Mouse (Mus musculus) midbrain, embryonic 11.5 days (tissue): ENCODE results near the gene Rnf41. TPM values are rescaled to one million over a fixed set of nuclear protein-coding genes. Genes with fewer than 3 reads are reported as not detected.

Experiments
- ATAC-seq: fragments of 200-750 bp; cut with Nextera tagmentation; 2 replicates; pipeline ENCODE4 v1.8.0; 2017; ENCODE audit warnings: moderate TSS enrichment, moderate library complexity; ENCODE audit not compliant: low FRiP score
- DNase-seq: peaks from one replicate; pipeline ENCODE4 v3.0.0; 2015; ENCODE audit warnings: low spot score; ENCODE audit errors: missing footprints
- H3K27ac ChIP-seq: fragments of 300-500 bp; sonication (generic); 2 replicates; pipeline ENCODE4 v1.5.1; 2014; ENCODE audit warnings: low read depth, low read length
- H3K27me3 ChIP-seq: fragments of 300-500 bp; sonication (generic); 2 replicates; pipeline ENCODE4 v1.6.1; 2014; ENCODE audit warnings: mild to moderate bottlenecking, low read length, moderate library complexity, mixed read lengths; ENCODE audit not compliant: control insufficient read depth, insufficient read depth
- H3K36me3 ChIP-seq: fragments of 300-500 bp; sonication (generic); 2 replicates; pipeline ENCODE4 v1.6.1; 2014; ENCODE audit warnings: mild to moderate bottlenecking, low read length, moderate library complexity, mixed read lengths; ENCODE audit not compliant: control insufficient read depth, insufficient read depth
- H3K4me1 ChIP-seq: fragments of 300-500 bp; sonication (generic); 2 replicates; pipeline ENCODE4 v1.6.1; 2014; ENCODE audit warnings: low read length; ENCODE audit not compliant: control insufficient read depth, insufficient read depth
- H3K4me2 ChIP-seq: fragments of 300-500 bp; sonication (generic); 2 replicates; pipeline ENCODE4 v1.6.1; 2014; ENCODE audit warnings: mild to moderate bottlenecking, moderate library complexity
- H3K4me3 ChIP-seq: fragments of 300-500 bp; sonication (generic); 2 replicates; pipeline ENCODE4 v1.5.1; 2014; ENCODE audit warnings: low read depth, low read length
- H3K9ac ChIP-seq: fragments of 300-500 bp; sonication (generic); 2 replicates; pipeline ENCODE4 v1.6.1; 2014; ENCODE audit warnings: low read length
- H3K9me3 ChIP-seq: fragments of 300-500 bp; sonication (generic); 2 replicates; pipeline ENCODE4 v1.6.1; 2016; ENCODE audit warnings: low read length; ENCODE audit not compliant: control insufficient read depth
- WGBS: fragments of 180-500 bp; shearing (Covaris S2); extraction: QIAGEN DNeasy Blood & Tissue Kit; methylation state at CpG from one replicate; pipeline ENCODE4 v1.1.7; 2014; 5-methylcytosine and 5-hydroxymethylcytosine counted together
- microRNA-seq: library from miRNA; unstranded; fragments of <30 nt; microRNA quantifications from one replicate; pipeline ENCODE4, GENCODE M21; 2017
- polyA plus RNA-seq: library from polyadenylated mRNA; unstranded; fragments of >200 nt; fragmentation: Nextera tagmentation; extraction: Ambion mirVana; gene quantifications from 2 replicates; pipeline ENCODE4 v1.2.1, GENCODE M21; 2014

Gene Rnf41
- polyA plus RNA-seq, 1 experiment from 2014 or later, result 43.1 TPM

GRCm38 (mm10) chr10:128489785-128490184 is 78.3 kb downstream of the Rnf41 start:
- Histone ChIP-seq H3K9ac (no peak overlapping the region), H3K4me1 (peaks cover 15% of the 10 kb centered on the region), H3K4me3 (no peak overlapping the region), H3K36me3 (peaks cover 36% of the 10 kb centered on the region), H3K27me3 (no peaks in the 10 kb centered on the region), H3K9me3 (no peaks in the 10 kb centered on the region), H3K27ac (no peak overlapping the region), H3K4me2 (no peak overlapping the region)
- 63% methylated on average over 4 of the region's 4 CpGs for WGBS
- ATAC-seq (no peak), DNase-seq (no peak)

DNA sequence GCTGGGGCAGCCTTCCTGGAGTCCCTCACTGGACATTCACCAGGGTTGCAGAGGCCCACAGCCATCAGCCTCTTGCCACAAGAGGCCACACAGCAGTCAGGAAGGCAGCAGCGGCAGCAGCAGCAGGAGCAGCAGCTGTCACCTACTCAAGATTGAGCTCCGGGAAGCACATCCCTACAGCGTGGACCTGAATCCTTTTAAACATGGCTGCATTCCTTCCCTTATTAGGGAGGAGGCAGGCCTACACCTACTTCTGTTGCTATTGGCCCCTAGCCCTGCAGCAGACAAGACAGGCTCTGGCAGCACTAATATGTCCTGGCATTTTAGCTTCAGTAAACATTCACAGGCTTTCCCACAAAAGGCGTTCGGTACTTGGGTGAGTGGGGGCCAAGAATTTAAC is 78.8 kb downstream of the Rnf41 start:
- H3K9ac ChIP-seq, result no peak overlapping the region
- ATAC-seq (no peak), DNase-seq (no peak)
- H3K27me3 ChIP-seq, result no peaks in the 10 kb centered on the region
- H3K36me3 ChIP-seq, result peaks cover 36% of the 10 kb centered on the region
- H3K9me3 ChIP-seq, result no peaks in the 10 kb centered on the region
- peaks cover 17% of the 10 kb centered on the region for H3K4me1 ChIP-seq
- no peak overlapping the region for H3K4me2 ChIP-seq
- H3K4me3 ChIP-seq, result no peak overlapping the region
- no peak overlapping the region for H3K27ac ChIP-seq
- 77% methylated on average over 5 of the region's 5 CpGs for WGBS

- Histone ChIP-seq H3K36me3 (peaks cover 32% of the 10 kb centered on the region), H3K27me3 (no peaks in the 10 kb centered on the region), H3K4me3 (no peak overlapping the region), H3K9me3 (no peaks in the 10 kb centered on the region), H3K9ac (no peak overlapping the region), H3K4me2 (no peak overlapping the region), H3K27ac (no peak overlapping the region), H3K4me1 (peaks cover 17% of the 10 kb centered on the region)
- no peak for ATAC-seq
- WGBS, result 49% methylated on average over 5 of the region's 5 CpGs
- DNase-seq, result no peak
These were observed 79.5 kb downstream of the Rnf41 start for GRCm38 (mm10) chr10:128490912-128491311.

Small RNA genes lying within 50 kb of the gene (microRNA-seq; reads per million reads assigned to microRNA genes)
- not detected for gene Gm25361
- gene Gm26308, result not detected
- 0.76 reads per million for gene Mir6914
- 0.95 reads per million for gene Mir6915
- gene Mir8105, result 0.76 reads per million

Other genes starting within 250 kb of the Rnf41 start
- 19.7 TPM in 2 replicates for gene Rbms2, start 231.4 kb upstream of the Rnf41 start, polyA plus RNA-seq
- gene Gls2, start 217.2 kb upstream of the Rnf41 start, polyA plus RNA-seq, result 0.72 and 0.82 TPM in 2 replicates
- 25.7 and 27.5 TPM in 2 replicates for gene Spryd4, start 199.8 kb upstream of the Rnf41 start, polyA plus RNA-seq
- gene Mip, start 185.8 kb upstream of the Rnf41 start, polyA plus RNA-seq, result 0.12 TPM in 1 of 2 replicates, not detected in the other
- gene Timeless, start 179.6 kb upstream of the Rnf41 start, polyA plus RNA-seq, result 48.1 and 52.5 TPM in 2 replicates
- gene Apon, start 157.6 kb upstream of the Rnf41 start, polyA plus RNA-seq, result 0.22 and 0.57 TPM in 2 replicates
- gene Apof, start 143.0 kb upstream of the Rnf41 start, polyA plus RNA-seq, result not detected in 2 replicates
- gene Stat2, start 141.1 kb upstream of the Rnf41 start, polyA plus RNA-seq, result 14.9 and 16.7 TPM in 2 replicates
- not detected in 2 replicates for gene Il23a, start 112.9 kb upstream of the Rnf41 start, polyA plus RNA-seq
- 37.2 and 37.5 TPM in 2 replicates for gene Pan2, start 108.3 kb upstream of the Rnf41 start, polyA plus RNA-seq
- 222 and 239 TPM in 2 replicates for gene Cnpy2, start 89.2 kb upstream of the Rnf41 start, polyA plus RNA-seq
- 236 and 248 TPM in 2 replicates for gene Cs, start 73.9 kb upstream of the Rnf41 start, polyA plus RNA-seq
- gene Coq10a, start 42.7 kb upstream of the Rnf41 start, polyA plus RNA-seq, result 23.1 and 23.4 TPM in 2 replicates
- gene Ankrd52, start 34.5 kb upstream of the Rnf41 start, polyA plus RNA-seq, result 7.5 and 8.6 TPM in 2 replicates
- gene Slc39a5, start 10.4 kb upstream of the Rnf41 start, polyA plus RNA-seq, result not detected in 2 replicates
- gene Nabp2, start 165 bp upstream of the Rnf41 start, polyA plus RNA-seq, result 131 and 154 TPM in 2 replicates
- gene Smarcc2, start 47.6 kb downstream of the Rnf41 start, polyA plus RNA-seq, result 124 and 138 TPM in 2 replicates
- 683 and 746 TPM in 2 replicates for gene Myl6, start 82.5 kb downstream of the Rnf41 start, polyA plus RNA-seq
- gene Myl6b, start 87.0 kb downstream of the Rnf41 start, polyA plus RNA-seq, result 3.4 and 3.7 TPM in 2 replicates
- 15.6 and 18.1 TPM in 2 replicates for gene Esyt1, start 114.2 kb downstream of the Rnf41 start, polyA plus RNA-seq
- 16.0 and 19.0 TPM in 2 replicates for gene Zc3h10, start 136.1 kb downstream of the Rnf41 start, polyA plus RNA-seq
- gene Rpl41, start 137.6 kb downstream of the Rnf41 start, polyA plus RNA-seq, result 2,670 and 2,991 TPM in 2 replicates
- gene Pa2g4, start 154.3 kb downstream of the Rnf41 start, polyA plus RNA-seq, result 241 and 249 TPM in 2 replicates
- gene Erbb3, start 178.0 kb downstream of the Rnf41 start, polyA plus RNA-seq, result 0.49 and 0.77 TPM in 2 replicates
- gene Rps26, start 215.1 kb downstream of the Rnf41 start, polyA plus RNA-seq, result 588 and 638 TPM in 2 replicates
- 3.8 and 4.2 TPM in 2 replicates for gene Ikzf4, start 234.3 kb downstream of the Rnf41 start, polyA plus RNA-seq